Mouse (Mus musculus): ENCODE data around the gene Atp6v0a4. TPM values are rescaled to one million over a fixed set of nuclear protein-coding genes. Genes with fewer than 3 reads are reported as not detected.

Gene Atp6v0a4
- total RNA-seq, 1 experiment, result 2.7 TPM

DNA sequence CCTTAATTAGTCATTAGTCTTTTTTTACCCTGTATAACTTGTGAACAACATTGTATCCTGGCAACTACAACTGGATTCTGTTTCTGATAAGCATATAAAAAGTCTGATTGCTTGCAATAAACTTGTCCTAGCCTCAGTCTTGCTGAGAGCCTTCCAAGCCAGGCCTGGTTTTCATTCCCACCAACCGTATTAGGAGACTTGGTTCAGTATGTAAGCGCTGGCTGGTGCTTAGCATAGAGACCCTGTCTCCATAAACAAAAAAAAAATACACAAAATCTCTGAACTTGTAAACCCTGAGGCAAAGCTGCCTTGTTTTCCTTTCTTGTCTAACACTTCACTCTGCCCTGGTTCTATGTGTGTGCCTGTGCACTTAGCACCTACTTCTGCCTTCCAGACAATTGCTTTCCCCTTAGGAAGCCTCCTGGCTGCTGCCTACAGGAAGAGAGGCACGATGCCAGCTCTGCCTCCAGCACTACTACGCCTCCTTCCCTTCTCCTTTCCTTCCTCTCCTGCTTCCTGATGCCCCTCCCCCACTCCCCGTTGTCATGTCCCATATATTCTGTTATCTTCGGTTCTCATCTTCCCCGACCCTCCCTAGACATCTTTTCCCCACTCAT, 92.4 kb downstream of the Atp6v0a4 start:
- Histone ChIP-seq H3K4me1 (ENCODE audit: control insufficient read depth in 2 of 2, insufficient read depth in 2 of 2, low read length in 2 of 2, poor library complexity in 1 of 2) (no peaks in the 10 kb centered on the region), H3K4me3 (ENCODE audit: insufficient read depth in 1 of 2, low read depth in 1 of 2, low read length in 2 of 2, poor library complexity in 1 of 2, severe bottlenecking in 1 of 2) (no peak overlapping the region), H3K9ac (ENCODE audit: insufficient read depth, low read depth, low read length, poor library complexity, severe bottlenecking) (no peak overlapping the region), H3K36me3 (ENCODE audit: control insufficient read depth, insufficient read depth, low read length, poor library complexity, severe bottlenecking) (no peaks in the 10 kb centered on the region), H3K27ac (ENCODE audit: insufficient read depth, low read depth, low read length, poor library complexity, severe bottlenecking) (no peak overlapping the region), H3K9me3 (ENCODE audit: control insufficient read depth, insufficient read depth, low read depth, low read length) (no peaks in the 10 kb centered on the region)
- no peak for DNase-seq (ENCODE audit: low read depth, low spot score)
- no peak for TF ChIP-seq MAFK (IDR thresholded peaks at IDR 0.05; ENCODE audit: insufficient read depth, low read depth, low read length)
- TF ChIP-seq HCFC1 (IDR thresholded peaks at IDR 0.05; ENCODE audit: borderline replicate concordance, insufficient read depth, low read length), result no peak
- no peak for TF ChIP-seq CHD2 (IDR thresholded peaks at IDR 0.05; ENCODE audit: low read depth, low read length)
- no peak for TF ChIP-seq ZC3H11A (IDR thresholded peaks at IDR 0.05; ENCODE audit: borderline replicate concordance, low read depth, low read length)
- TF ChIP-seq ZNF384 (IDR thresholded peaks at IDR 0.05; ENCODE audit: low read depth, low read length), result no peak
- in situ Hi-C loops (cut with MboI; ENCODE audit: low sequenced_read_pairs in 2 of 2, unreplicated experiment in 2 of 2), result no loop called here

- no peaks in the 10 kb centered on the region for H3K4me1 ChIP-seq (ENCODE audit: control insufficient read depth in 2 of 2, insufficient read depth in 2 of 2, low read length in 2 of 2, poor library complexity in 1 of 2)
- in situ Hi-C loops (cut with MboI; ENCODE audit: low sequenced_read_pairs in 2 of 2, unreplicated experiment in 2 of 2), result no loop called here
- H3K36me3 ChIP-seq (ENCODE audit: control insufficient read depth, insufficient read depth, low read length, poor library complexity, severe bottlenecking), result no peaks in the 10 kb centered on the region
- H3K9me3 ChIP-seq (ENCODE audit: control insufficient read depth, insufficient read depth, low read depth, low read length), result no peaks in the 10 kb centered on the region
- H3K27ac ChIP-seq (ENCODE audit: insufficient read depth, low read depth, low read length, poor library complexity, severe bottlenecking), result no peak overlapping the region
- DNase-seq (ENCODE audit: low read depth, low spot score), result no peak
- H3K4me3 ChIP-seq (ENCODE audit: insufficient read depth in 1 of 2, low read depth in 1 of 2, low read length in 2 of 2, poor library complexity in 1 of 2, severe bottlenecking in 1 of 2), result no peak overlapping the region
- H3K9ac ChIP-seq (ENCODE audit: insufficient read depth, low read depth, low read length, poor library complexity, severe bottlenecking), result no peak overlapping the region
- TF ChIP-seq HCFC1 (IDR thresholded peaks at IDR 0.05; ENCODE audit: borderline replicate concordance, insufficient read depth, low read length), result no peak
- TF ChIP-seq ZNF384 (IDR thresholded peaks at IDR 0.05; ENCODE audit: low read depth, low read length), result no peak
- no peak for TF ChIP-seq MAFK (IDR thresholded peaks at IDR 0.05; ENCODE audit: insufficient read depth, low read depth, low read length)
- no peak for TF ChIP-seq ZC3H11A (IDR thresholded peaks at IDR 0.05; ENCODE audit: borderline replicate concordance, low read depth, low read length)
- TF ChIP-seq CHD2 (IDR thresholded peaks at IDR 0.05; ENCODE audit: low read depth, low read length), result no peak
Observed at GRCm38 (mm10) chr6:38028205-38028604, 96.2 kb downstream of the Atp6v0a4 start.

DNA sequence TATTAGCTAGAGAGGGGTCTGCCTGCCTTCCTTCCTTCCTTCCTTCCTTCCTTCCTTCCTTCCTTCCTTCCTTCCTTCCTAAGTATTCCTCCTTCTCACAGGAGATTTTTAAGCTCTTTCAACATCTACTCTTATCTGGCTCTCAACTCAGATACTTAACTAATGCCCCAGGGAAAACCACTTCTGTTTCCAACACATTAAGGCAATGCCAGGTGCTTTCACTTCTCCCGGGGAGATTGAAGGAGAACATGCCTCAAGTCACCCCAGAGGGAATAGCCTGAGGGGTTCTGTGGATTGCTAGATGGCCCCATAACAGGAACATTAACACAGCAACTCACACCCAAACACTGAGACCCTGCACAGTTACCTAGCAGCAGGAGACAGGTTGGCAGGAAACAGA, 96.6 kb downstream of the Atp6v0a4 start:
- Histone ChIP-seq H3K4me1 (ENCODE audit: control insufficient read depth in 2 of 2, insufficient read depth in 2 of 2, low read length in 2 of 2, poor library complexity in 1 of 2) (no peaks in the 10 kb centered on the region), H3K9me3 (ENCODE audit: control insufficient read depth, insufficient read depth, low read depth, low read length) (no peaks in the 10 kb centered on the region), H3K27ac (ENCODE audit: insufficient read depth, low read depth, low read length, poor library complexity, severe bottlenecking) (no peak overlapping the region), H3K9ac (ENCODE audit: insufficient read depth, low read depth, low read length, poor library complexity, severe bottlenecking) (no peak overlapping the region), H3K36me3 (ENCODE audit: control insufficient read depth, insufficient read depth, low read length, poor library complexity, severe bottlenecking) (no peaks in the 10 kb centered on the region), H3K4me3 (ENCODE audit: insufficient read depth in 1 of 2, low read depth in 1 of 2, low read length in 2 of 2, poor library complexity in 1 of 2, severe bottlenecking in 1 of 2) (no peak overlapping the region)
- no peak for TF ChIP-seq CHD2 (IDR thresholded peaks at IDR 0.05; ENCODE audit: low read depth, low read length)
- no peak for TF ChIP-seq HCFC1 (IDR thresholded peaks at IDR 0.05; ENCODE audit: borderline replicate concordance, insufficient read depth, low read length)
- no peak for TF ChIP-seq ZC3H11A (IDR thresholded peaks at IDR 0.05; ENCODE audit: borderline replicate concordance, low read depth, low read length)
- no peak for TF ChIP-seq ZNF384 (IDR thresholded peaks at IDR 0.05; ENCODE audit: low read depth, low read length)
- no peak for TF ChIP-seq MAFK (IDR thresholded peaks at IDR 0.05; ENCODE audit: insufficient read depth, low read depth, low read length)
- in situ Hi-C loops (cut with MboI; ENCODE audit: low sequenced_read_pairs in 2 of 2, unreplicated experiment in 2 of 2), result no loop called here
- no peak for DNase-seq (ENCODE audit: low read depth, low spot score)

DNA sequence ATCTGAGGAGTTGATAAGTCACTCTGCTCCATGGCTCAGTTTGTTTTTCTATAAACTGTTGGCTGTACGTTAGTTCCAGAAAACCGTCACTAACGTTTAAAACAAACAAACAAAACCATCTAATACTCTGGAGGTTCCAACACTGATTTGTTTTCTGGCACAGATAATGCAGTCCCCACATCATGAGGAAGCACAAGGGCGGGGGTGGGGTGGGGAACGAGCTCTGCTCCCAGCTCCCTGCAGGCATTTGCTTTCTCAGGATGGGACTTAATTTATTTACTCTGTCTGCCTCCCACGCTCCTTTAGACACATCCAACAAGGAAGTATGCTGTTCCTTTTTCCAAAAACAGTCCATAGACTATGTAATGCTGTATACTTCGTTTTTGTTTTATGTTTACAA, 101.1 kb downstream of the Atp6v0a4 start:
- no peaks in the 10 kb centered on the region for H3K4me1 ChIP-seq (ENCODE audit: control insufficient read depth in 2 of 2, insufficient read depth in 2 of 2, low read length in 2 of 2, poor library complexity in 1 of 2)
- in situ Hi-C loops (cut with MboI; ENCODE audit: low sequenced_read_pairs in 2 of 2, unreplicated experiment in 2 of 2), result no loop called here
- no peak for DNase-seq (ENCODE audit: low read depth, low spot score)
- TF ChIP-seq HCFC1 (IDR thresholded peaks at IDR 0.05; ENCODE audit: borderline replicate concordance, insufficient read depth, low read length) (no peak), ZC3H11A (IDR thresholded peaks at IDR 0.05; ENCODE audit: borderline replicate concordance, low read depth, low read length) (no peak), ZNF384 (IDR thresholded peaks at IDR 0.05; ENCODE audit: low read depth, low read length) (no peak), MAFK (IDR thresholded peaks at IDR 0.05; ENCODE audit: insufficient read depth, low read depth, low read length) (no peak), CHD2 (IDR thresholded peaks at IDR 0.05; ENCODE audit: low read depth, low read length) (no peak)
- no peaks in the 10 kb centered on the region for H3K36me3 ChIP-seq (ENCODE audit: control insufficient read depth, insufficient read depth, low read length, poor library complexity, severe bottlenecking)
- no peak overlapping the region for H3K9ac ChIP-seq (ENCODE audit: insufficient read depth, low read depth, low read length, poor library complexity, severe bottlenecking)
- no peaks in the 10 kb centered on the region for H3K9me3 ChIP-seq (ENCODE audit: control insufficient read depth, insufficient read depth, low read depth, low read length)
- H3K27ac ChIP-seq (ENCODE audit: insufficient read depth, low read depth, low read length, poor library complexity, severe bottlenecking), result no peak overlapping the region
- H3K4me3 ChIP-seq (ENCODE audit: insufficient read depth in 1 of 2, low read depth in 1 of 2, low read length in 2 of 2, poor library complexity in 1 of 2, severe bottlenecking in 1 of 2), result no peak overlapping the region

Measured in ES-E14 (cell line).